Mouse (Mus musculus): ENCODE measurements around the gene Fbh1. TPM values are rescaled to one million over a fixed set of nuclear protein-coding genes. Genes with fewer than 3 reads are reported as not detected.
A peak's percentile ranks its signal among the peaks of the same experiment; 100 is the strongest.

The Fbh1 gene
- polyA plus RNA-seq, 1 experiment = 12.6 TPM

DNA sequence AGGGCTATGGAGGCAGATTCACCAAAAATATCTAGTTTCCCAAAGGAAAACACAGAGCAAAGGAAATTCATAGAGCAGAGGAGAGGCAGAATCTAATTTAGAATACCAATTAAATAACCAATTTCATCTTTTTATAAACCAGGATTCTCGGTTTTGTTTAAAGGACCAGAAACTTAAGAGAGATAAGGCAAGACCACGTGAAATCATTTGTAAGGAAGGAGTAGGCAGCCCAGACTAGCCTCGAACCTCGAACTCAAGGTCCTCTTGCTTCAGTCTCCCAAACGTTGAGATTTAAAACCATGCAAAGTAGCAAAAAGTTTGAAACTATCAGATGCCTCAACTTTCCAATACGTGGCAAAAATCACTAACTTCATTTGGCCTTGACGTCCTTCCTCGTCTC is 967 bp downstream of the Fbh1 start:
- Histone ChIP-seq H3K4me3 (ENCODE audit: control insufficient read depth, low read depth, low read length) (peak overlapping the region; percentile 91; the same call in 1 of the 2 replicates), H3K36me3 (ENCODE audit: control insufficient read depth, insufficient read depth, low read length) (no peaks in the 10 kb centered on the region), H3K4me1 (ENCODE audit: control insufficient read depth, insufficient read depth, low read length) (peaks cover 7% of the 10 kb centered on the region; the same call in 1 of the 2 replicates), H3K27me3 (ENCODE audit: control insufficient read depth, insufficient read depth, low read length) (no peaks in the 10 kb centered on the region), H3K27ac (ENCODE audit: control insufficient read depth, insufficient read depth, low read depth, low read length) (no peak overlapping the region)
- no peak for TF ChIP-seq CTCF (IDR thresholded peaks at IDR 0.05; ENCODE audit: control insufficient read depth, insufficient read depth, insufficient replicate concordance, low read depth, low read length)
- TF ChIP-seq POLR2A (IDR thresholded peaks at IDR 0.05; ENCODE audit: control insufficient read depth, low read depth, low read length) = no peak

DNA sequence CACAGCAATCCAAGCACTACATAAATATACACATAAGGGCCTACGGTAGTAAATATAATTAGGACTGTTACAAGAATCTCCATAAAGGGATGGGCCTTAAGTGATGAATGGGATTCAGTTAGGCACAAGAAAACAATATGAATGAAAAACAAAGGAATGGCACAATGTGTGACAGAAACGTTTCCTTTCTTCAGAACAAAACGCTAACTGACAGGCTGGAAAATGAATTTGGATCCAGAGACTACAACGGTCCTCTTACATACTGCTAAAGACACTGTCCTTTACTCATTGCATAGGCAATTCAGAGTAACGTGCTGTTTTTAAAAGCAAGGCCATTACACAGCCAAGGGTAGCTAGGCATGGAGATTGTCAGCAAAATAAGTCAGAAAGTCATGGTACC is 2.3 kb downstream of the Fbh1 start:
- Histone ChIP-seq H3K36me3 (ENCODE audit: control insufficient read depth, insufficient read depth, low read length) (no peaks in the 10 kb centered on the region), H3K27me3 (ENCODE audit: control insufficient read depth, insufficient read depth, low read length) (no peaks in the 10 kb centered on the region), H3K4me1 (ENCODE audit: control insufficient read depth, insufficient read depth, low read length) (peaks cover 7% of the 10 kb centered on the region; the same call in 1 of the 2 replicates), H3K4me3 (ENCODE audit: control insufficient read depth, low read depth, low read length) (no peak overlapping the region), H3K27ac (ENCODE audit: control insufficient read depth, insufficient read depth, low read depth, low read length) (no peak overlapping the region)
- TF ChIP-seq POLR2A (IDR thresholded peaks at IDR 0.05; ENCODE audit: control insufficient read depth, low read depth, low read length) (no peak), CTCF (IDR thresholded peaks at IDR 0.05; ENCODE audit: control insufficient read depth, insufficient read depth, insufficient replicate concordance, low read depth, low read length) (no peak)

- peaks cover 7% of the 10 kb centered on the region; the same call in 1 of the 2 replicates for H3K4me1 ChIP-seq (ENCODE audit: control insufficient read depth, insufficient read depth, low read length)
Observed at GRCm38 (mm10) chr2:11774426-11774825, 3.0 kb downstream of the Fbh1 start.

DNA sequence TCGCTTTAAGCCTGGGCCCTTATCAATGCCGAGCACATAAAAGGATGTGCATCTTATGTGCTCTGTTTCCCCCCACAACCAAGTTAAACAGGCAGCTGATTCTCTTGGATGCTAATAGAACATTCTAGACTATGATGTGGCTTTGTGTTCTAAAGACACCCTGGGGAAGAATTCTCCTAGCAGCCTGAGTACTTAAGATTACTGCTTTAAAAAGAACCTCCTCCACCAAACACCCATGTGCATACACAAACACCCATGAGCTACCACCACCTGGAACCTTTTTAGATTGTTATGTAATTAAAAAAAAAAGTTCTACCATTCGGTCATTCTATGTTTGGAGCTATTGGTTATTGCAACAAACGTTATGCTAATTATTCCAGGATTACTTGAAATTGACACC is 5.0 kb downstream of the Fbh1 start:
- no peaks in the 10 kb centered on the region for H3K27me3 ChIP-seq (ENCODE audit: control insufficient read depth, insufficient read depth, low read length)
- H3K27ac ChIP-seq (ENCODE audit: control insufficient read depth, insufficient read depth, low read depth, low read length) = no peak overlapping the region
- TF ChIP-seq CTCF (IDR thresholded peaks at IDR 0.05; ENCODE audit: control insufficient read depth, insufficient read depth, insufficient replicate concordance, low read depth, low read length) (no peak), POLR2A (IDR thresholded peaks at IDR 0.05; ENCODE audit: control insufficient read depth, low read depth, low read length) (no peak)
- 0 out of 2 replicates have a peak, but pooled peaks cover 3% of the 10 kb centered on the region for H3K4me1 ChIP-seq (ENCODE audit: control insufficient read depth, insufficient read depth, low read length)
- H3K36me3 ChIP-seq (ENCODE audit: control insufficient read depth, insufficient read depth, low read length) = no peaks in the 10 kb centered on the region
- no peak overlapping the region for H3K4me3 ChIP-seq (ENCODE audit: control insufficient read depth, low read depth, low read length)

More at GRCm38 (mm10) chr2:11774426-11774825, 3.0 kb downstream of the Fbh1 start:
- no peak for TF ChIP-seq CTCF (IDR thresholded peaks at IDR 0.05; ENCODE audit: control insufficient read depth, insufficient read depth, insufficient replicate concordance, low read depth, low read length)
- TF ChIP-seq POLR2A (IDR thresholded peaks at IDR 0.05; ENCODE audit: control insufficient read depth, low read depth, low read length) = no peak
- no peak overlapping the region for H3K27ac ChIP-seq (ENCODE audit: control insufficient read depth, insufficient read depth, low read depth, low read length)
- H3K36me3 ChIP-seq (ENCODE audit: control insufficient read depth, insufficient read depth, low read length) = no peaks in the 10 kb centered on the region
- H3K4me3 ChIP-seq (ENCODE audit: control insufficient read depth, low read depth, low read length) = no peak overlapping the region
- no peaks in the 10 kb centered on the region for H3K27me3 ChIP-seq (ENCODE audit: control insufficient read depth, insufficient read depth, low read length)

DNA sequence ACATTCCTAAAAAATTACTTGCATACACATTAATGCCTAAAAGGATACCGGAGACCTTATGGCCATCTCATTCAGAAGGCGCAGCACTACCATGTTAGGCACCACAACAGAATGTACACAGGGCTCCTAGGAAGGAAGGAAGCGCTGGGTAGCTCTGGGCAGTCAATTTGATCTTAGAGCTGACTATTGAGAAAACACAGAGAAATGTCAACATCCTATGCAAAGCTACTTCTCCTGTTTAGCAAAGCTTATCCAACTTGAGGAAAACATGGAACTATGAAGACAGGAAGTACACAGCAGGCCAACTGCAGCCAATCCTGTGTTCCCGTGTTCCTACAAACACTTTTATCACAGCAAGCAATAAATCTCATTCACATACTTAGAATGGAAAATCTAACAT is 5.7 kb downstream of the Fbh1 start:
- no peak overlapping the region for H3K27ac ChIP-seq (ENCODE audit: control insufficient read depth, insufficient read depth, low read depth, low read length)
- TF ChIP-seq POLR2A (IDR thresholded peaks at IDR 0.05; ENCODE audit: control insufficient read depth, low read depth, low read length) = no peak
- TF ChIP-seq CTCF (IDR thresholded peaks at IDR 0.05; ENCODE audit: control insufficient read depth, insufficient read depth, insufficient replicate concordance, low read depth, low read length) = no peak
- H3K4me3 ChIP-seq (ENCODE audit: control insufficient read depth, low read depth, low read length) = no peak overlapping the region
- H3K36me3 ChIP-seq (ENCODE audit: control insufficient read depth, insufficient read depth, low read length) = no peaks in the 10 kb centered on the region
- no peaks in the 10 kb centered on the region for H3K27me3 ChIP-seq (ENCODE audit: control insufficient read depth, insufficient read depth, low read length)
- H3K4me1 ChIP-seq (ENCODE audit: control insufficient read depth, insufficient read depth, low read length) = no peaks in the 10 kb centered on the region

GRCm38 (mm10) chr2:11767161-11767545 is 10.2 kb downstream of the Fbh1 start:
- Histone ChIP-seq H3K27me3 (ENCODE audit: control insufficient read depth, insufficient read depth, low read length) (no peaks in the 10 kb centered on the region), H3K4me1 (ENCODE audit: control insufficient read depth, insufficient read depth, low read length) (no peaks in the 10 kb centered on the region), H3K4me3 (ENCODE audit: control insufficient read depth, low read depth, low read length) (no peak overlapping the region), H3K27ac (ENCODE audit: control insufficient read depth, insufficient read depth, low read depth, low read length) (no peak overlapping the region), H3K36me3 (ENCODE audit: control insufficient read depth, insufficient read depth, low read length) (peaks cover 1% of the 10 kb centered on the region; the same call in 1 of the 2 replicates)
- TF ChIP-seq CTCF (IDR thresholded peaks at IDR 0.05; ENCODE audit: control insufficient read depth, insufficient read depth, insufficient replicate concordance, low read depth, low read length) (no peak), POLR2A (IDR thresholded peaks at IDR 0.05; ENCODE audit: control insufficient read depth, low read depth, low read length) (no peak)

DNA sequence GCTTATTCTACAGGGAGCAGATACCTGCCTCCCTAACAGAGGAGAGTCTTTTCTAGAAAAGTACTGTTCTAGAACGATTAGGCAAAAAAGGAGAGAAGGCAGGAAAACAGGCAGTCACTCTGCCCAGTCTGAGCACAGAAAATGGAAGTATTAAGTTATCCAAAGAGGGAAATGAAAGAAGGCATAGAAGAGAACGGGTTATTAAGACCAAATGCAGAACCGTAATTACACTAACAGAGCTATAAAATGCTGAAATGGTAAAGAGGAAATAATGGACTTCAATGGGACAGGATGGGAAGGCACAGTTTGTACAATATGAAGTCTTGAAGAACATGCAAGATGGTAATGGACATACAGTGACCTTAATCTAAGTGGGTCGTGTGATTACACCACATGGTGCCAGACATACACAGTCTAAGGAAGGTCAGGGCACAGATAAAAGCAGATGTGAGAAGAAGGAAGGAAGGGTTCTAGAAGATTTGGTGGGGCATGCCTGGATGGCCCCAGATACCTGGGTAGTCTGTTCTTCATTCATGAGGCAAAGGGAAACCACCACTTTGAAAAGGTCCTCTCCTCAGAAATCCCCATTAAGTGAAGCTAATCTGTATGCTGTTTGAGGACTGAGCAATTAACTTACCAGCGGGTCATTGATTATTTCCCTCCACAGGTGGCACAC is 10.8 kb downstream of the Fbh1 start:
- TF ChIP-seq CTCF (IDR thresholded peaks at IDR 0.05; ENCODE audit: control insufficient read depth, insufficient read depth, insufficient replicate concordance, low read depth, low read length) (no peak), POLR2A (IDR thresholded peaks at IDR 0.05; ENCODE audit: control insufficient read depth, low read depth, low read length) (no peak)
- H3K27ac ChIP-seq (ENCODE audit: control insufficient read depth, insufficient read depth, low read depth, low read length) = no peak overlapping the region
- H3K4me3 ChIP-seq (ENCODE audit: control insufficient read depth, low read depth, low read length) = no peak overlapping the region
- H3K27me3 ChIP-seq (ENCODE audit: control insufficient read depth, insufficient read depth, low read length) = no peaks in the 10 kb centered on the region
- peaks cover 1% of the 10 kb centered on the region; the same call in 1 of the 2 replicates for H3K36me3 ChIP-seq (ENCODE audit: control insufficient read depth, insufficient read depth, low read length)
- H3K4me1 ChIP-seq (ENCODE audit: control insufficient read depth, insufficient read depth, low read length) = no peaks in the 10 kb centered on the region
